Mouse (Mus musculus): ENCODE measurements around the gene Ap1ar. TPM values are rescaled to one million over a fixed set of nuclear protein-coding genes. Genes with fewer than 3 reads are reported as not detected.
A peak's percentile ranks its signal among the peaks of the same experiment; 100 is the strongest.
"Not testable (repeated sequence)": the region's sequence is repeated elsewhere in the genome, so short reads cannot be mapped to it uniquely, and the experiment has no call there.

Gene Ap1ar
- total RNA-seq, 2 experiments from 2014 or later: 56.3 to 69.6 TPM

DNA sequence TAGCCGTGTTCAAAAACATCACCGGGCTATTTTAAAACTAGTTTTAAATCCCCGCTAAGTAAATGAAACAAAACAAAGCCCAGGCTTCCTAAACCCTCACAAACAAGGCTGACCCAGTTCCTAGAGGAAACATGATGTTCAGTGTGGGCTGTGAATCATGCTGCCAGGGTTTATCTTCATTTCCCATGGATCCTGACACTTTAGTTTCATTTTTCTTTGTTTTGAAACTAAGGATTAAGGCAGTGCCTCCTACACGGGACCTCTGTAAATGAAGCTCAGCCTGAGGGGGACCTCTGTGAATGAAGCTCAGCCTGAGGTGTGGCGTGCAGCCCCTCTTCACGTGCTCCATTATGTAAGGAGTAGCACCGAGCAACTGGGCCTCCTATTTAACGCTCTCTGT is 34.5 kb downstream of the Ap1ar start:
- peak; percentile 10; the same call in 1 of the 2 replicates for ATAC-seq (replicated peaks; ENCODE audit: poor library complexity)

DNA sequence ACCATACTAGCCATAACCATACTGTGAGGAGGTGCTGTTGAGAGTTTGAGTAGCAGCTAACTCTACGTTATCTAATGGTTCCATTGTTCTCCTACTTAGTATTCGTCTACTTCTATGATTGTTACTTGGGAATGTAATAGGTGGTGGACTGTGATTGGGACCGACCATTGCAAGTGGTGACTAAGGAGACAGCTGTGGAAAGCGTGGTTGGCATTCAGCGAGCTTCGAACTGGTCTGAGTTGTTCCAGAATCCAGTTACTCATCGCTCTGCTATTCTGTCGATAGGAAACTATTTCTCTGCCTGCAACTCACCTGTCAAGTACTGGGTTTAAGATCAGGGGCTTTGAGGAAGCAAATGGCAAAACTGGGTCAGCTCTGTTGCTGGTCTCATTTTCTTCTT is 36.2 kb downstream of the Ap1ar start:
- ATAC-seq (replicated peaks; ENCODE audit: poor library complexity): no peak

DNA sequence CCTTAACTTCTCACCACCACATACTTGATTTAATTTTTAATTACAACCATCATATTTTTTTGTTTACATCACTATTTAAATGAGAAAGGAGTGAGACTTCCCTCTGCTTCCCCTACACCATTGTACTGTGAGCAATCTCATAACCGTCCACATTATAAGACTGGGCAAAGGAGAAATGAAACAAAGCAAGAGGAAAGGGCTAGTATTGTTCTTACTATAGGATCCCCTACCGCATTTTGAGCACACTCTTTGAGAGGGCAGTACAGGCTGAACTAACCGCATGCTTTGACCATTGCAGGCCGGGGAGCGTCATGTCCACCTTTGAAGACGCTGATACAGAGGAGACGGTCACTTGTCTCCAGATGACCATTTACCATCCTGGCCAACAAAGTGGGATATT is 41.1 kb downstream of the Ap1ar start:
- peak; percentile 27 for ATAC-seq (replicated peaks; ENCODE audit: poor library complexity)

DNA sequence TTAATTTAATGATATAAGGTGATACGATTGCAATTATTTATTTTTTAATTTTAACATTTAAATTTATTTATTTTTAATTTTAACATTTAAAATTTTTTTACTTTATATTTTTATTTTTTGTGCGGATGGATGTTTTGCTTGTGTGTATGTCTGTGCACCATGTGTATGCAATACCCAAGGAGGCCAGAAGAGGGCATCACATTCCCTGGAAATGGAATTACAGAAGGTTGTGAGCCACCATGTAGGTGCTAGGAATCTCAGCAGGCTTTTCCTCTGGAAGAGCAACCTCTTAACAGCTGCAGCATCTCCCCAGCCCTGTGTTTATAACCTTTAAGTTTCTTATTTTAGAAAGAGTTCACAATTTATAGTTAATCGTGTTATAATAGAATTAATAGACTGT is 41.6 kb downstream of the Ap1ar start:
- no peak for ATAC-seq (replicated peaks; ENCODE audit: poor library complexity)

DNA sequence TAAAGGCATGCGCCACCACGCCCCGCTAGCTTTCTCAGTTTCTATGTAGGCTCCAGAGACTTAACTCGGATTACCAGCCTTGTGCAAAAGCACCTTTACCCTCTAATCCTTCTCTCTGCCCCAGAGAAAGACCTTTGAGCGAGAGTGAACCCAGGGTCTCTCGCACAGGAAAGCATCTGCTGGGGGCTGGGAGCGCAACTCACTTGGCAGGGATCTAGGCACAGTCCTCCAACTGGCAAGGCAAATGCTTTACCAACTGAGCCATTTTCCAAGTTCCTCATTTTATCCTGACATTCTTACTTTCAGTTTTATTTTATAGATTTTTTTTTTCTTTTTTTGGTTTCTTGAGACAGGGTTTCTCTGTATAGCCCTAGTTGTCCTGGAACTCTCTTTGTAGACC is 44.3 kb downstream of the Ap1ar start:
- ATAC-seq (replicated peaks; ENCODE audit: poor library complexity): 0 out of 2 replicates have a peak, but pooled peaks have one; percentile 15

DNA sequence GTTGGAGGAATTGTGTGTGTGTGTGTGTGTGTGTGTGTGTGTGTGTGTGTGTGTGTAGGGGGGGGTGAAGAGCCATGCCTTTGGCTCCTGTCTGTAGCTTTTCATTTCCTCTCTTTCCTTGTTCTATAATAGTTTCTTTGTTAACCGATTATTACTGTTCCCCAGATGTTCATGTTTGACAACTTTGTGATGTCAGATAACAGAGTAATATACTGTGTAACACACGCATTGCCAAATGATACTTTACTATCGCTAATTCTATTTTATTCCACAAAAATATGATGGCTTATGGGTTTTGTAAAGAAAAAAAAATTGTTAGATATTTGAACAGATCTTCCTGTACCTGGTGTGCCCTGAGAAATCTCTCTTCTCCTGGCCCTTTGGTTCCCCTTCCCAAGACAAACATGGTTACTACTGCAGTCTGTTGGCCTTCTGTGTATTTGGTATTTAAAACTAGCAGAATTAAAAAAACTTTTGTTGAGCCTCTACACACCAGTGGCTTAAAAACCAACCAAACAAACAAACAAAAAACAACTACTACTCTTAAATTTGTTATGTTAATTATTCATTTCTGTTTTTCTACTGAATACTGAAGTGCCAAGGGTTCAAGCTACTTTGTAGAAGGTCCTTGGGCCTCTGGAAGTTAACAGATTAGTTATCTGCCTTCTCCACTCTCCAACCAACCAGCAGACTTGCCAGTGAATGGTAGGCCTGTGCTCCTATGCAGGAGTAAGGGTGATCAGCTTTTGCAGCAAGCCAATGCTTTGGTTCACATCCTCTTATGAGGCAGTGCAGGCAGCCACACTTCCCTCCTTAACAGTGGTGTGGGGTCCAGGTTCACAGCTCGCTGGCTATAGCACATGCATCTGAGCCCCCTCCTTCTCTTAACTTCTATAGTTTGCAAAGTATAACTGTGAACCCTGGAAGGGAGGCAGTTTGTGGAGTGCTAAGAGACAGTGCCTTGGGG is 45.4 kb downstream of the Ap1ar start:
- ATAC-seq (replicated peaks; ENCODE audit: poor library complexity): peak; percentile 58

DNA sequence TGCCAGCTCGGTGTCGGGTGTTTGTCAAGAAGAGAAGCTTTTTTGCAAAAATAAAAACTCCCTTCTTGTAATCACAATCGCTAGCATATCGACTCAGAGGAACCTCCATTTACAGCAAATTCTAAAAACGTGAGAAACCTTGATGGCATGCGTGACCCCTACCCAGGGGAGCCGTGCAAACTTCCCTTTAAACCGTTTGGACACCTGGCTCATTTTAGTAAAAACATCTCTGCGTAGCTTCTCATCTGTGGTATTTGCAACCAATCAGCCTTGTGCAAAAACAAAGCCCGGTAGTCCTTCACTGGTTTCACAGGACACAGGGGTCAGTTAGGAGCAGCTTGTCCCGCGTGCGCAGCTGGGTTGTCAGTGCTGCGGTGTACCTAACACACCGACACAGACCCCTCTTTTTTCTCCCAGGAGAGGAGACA is 46.3 kb downstream of the Ap1ar start:
- peak; percentile 5 for ATAC-seq (replicated peaks; ENCODE audit: poor library complexity)

DNA sequence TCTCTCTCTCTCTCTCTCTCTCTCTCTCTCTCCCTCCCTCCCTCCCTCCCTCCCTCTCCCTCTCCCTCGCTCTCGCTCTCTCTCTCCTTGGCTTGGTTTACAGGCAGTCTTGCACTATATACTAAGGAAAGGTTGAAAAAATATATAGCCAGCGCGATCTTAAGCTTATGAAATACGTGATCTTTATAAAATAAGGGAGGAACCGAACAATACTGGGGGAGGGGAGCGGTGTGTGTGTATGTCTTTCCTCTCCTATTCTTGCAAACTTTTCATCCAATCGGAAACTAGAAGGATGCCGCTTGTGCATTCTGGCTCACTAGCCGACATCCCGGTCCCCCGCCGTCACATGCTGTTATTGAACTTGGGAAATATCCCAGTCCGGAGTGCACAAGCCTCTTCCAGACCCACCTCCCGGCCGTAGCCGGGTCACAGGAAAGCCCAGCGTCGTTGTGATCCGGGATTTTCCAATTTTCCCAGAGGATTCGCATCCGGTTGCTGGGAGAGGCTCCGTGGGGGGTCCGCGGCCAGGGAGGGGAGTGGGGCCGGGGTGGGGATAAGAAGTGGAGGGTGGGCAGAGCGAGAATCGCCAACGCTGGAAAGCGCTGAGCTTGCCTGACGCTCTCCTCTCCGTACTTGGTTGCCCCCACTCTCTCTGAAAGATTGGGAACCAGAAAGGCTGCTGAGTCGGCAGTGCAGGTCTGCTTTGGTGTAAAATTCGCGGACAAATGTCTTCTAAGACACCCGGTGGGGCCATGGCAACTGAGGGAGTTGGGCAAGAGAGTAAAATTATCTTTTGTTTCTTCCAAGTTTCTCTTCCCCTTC is 46.9 kb downstream of the Ap1ar start:
- peak; percentile 16 for ATAC-seq (replicated peaks; ENCODE audit: poor library complexity)

DNA sequence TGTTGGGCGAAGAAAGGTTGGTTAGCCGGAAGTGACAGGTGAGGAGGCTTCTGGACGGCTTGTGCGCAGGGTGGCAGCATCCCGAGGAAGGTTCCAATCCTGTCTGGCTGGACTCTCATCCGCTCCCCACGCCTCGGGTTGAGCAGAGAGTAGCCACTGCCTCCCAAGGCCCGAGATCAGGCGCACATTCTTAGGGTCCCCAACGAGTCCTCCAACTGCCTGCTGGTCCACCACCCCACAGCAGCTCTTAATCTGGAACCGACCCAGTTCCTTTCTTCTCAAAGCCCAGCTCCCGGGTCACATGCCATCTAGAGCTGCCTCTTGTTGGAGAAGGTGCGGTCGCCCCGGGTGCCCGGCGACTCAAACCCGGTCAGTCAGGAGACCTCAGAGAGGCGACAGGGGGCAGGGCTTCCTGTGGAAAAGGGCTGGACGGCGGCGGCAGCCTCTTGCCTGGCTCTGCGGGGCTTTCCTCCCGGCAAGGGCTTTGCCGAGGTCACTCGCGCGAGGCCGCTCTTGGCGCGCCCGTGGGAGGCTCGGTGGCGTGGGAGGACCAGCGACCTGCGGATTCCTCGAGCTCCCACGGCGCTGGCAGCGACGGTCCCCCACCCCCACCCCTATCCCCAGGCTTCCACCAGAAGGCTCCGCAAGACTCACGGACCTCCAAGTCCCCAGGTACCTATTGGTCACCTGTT is 47.7 kb downstream of the Ap1ar start, which contains the start of gene Tifa:
Gene Tifa (plus strand): TSS at position 306 of the 692 bp plus-strand sequence.
- peak; percentile 35 for ATAC-seq (replicated peaks; ENCODE audit: poor library complexity)

DNA sequence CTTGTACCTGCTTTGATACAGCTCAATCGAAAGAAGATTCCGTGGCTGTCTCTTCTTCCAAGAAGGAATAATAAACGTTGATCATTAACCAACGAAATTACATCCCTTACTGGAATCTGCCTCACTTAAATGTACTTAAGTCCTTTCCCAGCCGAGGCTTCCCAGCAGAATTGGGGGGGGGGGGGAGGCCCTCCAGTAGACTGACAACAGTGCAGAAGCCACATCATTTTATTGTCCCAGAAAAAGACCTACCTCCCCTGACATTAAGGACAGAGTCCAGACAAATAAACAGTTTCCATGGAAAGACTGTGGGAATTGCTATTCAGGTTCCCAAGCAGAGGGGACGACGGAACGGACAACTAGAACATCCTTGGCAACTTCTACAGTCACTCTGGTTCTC is 48.4 kb downstream of the Ap1ar start:
- no peak for ATAC-seq (replicated peaks; ENCODE audit: poor library complexity)

DNA sequence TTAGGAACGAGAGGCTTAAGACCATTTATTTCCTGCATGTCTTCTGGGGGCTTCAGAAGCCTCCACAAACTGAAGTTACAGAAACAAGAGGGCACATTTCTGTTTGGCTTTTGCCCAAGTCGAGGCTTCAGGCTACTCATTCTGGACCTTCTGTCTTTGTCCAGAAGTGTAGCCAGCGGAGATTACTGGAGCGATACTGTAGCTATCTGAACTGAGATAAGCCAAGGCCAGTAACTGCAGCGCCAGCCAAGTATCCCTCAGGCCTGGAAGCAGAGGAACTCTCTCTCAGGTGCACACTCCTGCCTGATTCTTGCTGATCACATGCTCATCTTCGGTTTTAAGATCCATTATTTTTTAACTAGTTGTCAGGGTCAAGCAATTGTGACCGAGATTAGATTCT is 49.3 kb downstream of the Ap1ar start:
- no peak for ATAC-seq (replicated peaks; ENCODE audit: poor library complexity)

DNA sequence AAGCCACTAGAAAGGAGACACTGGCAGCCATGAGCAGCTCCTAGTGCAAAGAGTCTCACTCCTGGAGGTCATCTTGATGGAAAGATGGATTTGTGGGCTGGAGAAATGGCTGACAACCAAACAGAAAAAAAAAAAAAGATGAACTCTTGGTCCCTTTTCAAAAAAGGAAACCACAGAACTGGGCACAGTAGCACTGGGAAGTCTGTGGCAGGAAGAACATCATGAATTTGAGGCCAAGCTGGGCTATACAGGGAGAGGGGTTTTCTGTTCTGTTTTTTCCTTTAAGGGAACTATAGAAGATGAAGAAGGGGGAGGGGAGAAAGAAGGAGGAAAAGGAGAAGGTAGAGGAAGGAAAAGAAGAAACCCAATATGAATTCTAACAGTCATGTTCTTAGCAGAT is 50.3 kb downstream of the Ap1ar start:
- ATAC-seq (replicated peaks; ENCODE audit: poor library complexity): peak; percentile 34

DNA sequence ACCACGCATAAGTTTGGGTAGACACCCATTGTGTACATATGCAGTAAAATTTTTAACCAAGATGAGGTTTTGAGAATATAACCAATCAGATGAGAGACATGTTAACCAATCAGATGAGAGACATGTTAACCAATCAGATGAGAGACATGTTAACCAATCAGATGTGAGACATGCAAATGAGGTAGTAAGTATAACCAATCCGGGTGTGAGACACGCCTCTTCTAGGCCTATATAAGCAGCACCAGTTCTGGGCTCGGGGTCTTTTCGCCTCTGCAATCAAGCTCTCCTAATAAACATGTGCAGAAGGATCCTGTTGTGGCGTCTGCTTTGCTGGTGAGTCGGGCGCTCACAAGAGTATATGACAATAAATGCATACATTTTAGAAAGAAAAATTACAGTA is 53.6 kb downstream of the Ap1ar start:
- not testable (repeated sequence) for ATAC-seq (replicated peaks; ENCODE audit: poor library complexity)

DNA sequence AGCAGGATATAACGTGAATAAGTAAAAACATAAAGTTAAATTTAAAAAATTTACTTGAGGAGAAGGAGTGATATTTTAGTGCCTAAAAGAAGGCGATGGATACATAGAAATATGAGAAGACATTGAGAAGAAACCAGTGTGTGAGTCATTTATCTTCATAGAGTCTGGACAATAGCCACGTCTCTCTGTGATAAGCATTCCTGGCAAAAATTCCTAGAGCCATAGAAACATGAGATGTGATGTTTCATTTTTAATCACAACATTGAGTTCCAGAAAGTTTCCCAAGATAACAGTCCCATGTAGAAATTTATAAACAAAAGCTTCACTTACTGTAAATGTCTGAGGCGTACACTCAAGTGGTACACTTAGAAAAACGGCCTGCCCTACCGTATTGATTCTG is 54.4 kb downstream of the Ap1ar start:
- ATAC-seq (replicated peaks; ENCODE audit: poor library complexity): no peak

DNA sequence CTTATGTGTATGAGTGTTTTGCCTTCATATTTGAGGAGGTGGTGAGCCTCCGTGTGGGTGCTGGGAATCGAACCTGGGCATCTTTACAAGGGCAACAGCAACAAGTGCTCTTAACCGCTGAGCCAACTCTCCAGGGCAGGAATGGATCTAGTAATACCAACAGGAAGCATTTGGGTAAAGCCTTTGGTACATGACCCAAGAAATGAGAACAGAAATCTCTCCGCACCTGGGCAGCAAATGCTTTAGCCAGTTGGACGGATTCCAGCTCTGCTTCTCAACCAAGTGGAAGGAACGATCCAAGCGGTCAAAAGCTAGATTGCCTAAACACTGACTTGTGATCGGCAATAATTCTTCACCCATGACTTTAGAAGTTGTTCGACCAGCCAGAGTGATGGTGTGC is 56.4 kb downstream of the Ap1ar start:
- ATAC-seq (replicated peaks; ENCODE audit: poor library complexity): no peak

DNA sequence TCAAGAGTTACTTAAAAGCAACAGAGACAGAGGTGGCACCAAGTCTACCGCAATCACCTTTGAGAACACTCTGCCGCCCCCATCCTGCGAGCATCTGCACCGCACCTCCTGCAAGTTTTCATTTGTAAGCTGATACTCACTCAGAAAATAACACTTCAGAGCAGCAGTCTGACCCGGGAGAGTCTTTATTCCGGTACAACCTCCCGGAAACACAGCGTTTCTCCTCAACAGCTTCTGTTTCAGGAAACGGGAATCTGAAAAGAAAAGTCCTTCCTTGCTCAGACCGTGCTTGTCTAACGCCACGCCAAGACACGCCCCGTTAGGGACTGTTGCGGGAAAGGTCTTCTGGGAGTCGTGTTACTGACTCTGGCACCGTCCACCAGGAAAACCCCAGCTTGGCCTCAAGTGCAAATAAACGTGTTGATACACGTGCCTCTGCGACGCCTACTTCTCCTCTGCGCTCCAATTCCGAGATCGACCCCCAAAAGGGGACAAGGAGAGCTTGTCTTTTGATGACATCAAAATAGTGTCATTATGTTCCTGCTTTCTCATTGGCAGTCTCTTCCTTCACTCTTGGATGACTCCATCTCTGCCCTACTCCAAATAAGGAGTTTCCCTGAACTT is 57.2 kb downstream of the Ap1ar start, which contains the start of gene Alpk1:
Gene Alpk1 (minus strand): TSS at position 507 of the 624 bp plus-strand sequence.
- peak; percentile 95 for ATAC-seq (replicated peaks; ENCODE audit: poor library complexity)

DNA sequence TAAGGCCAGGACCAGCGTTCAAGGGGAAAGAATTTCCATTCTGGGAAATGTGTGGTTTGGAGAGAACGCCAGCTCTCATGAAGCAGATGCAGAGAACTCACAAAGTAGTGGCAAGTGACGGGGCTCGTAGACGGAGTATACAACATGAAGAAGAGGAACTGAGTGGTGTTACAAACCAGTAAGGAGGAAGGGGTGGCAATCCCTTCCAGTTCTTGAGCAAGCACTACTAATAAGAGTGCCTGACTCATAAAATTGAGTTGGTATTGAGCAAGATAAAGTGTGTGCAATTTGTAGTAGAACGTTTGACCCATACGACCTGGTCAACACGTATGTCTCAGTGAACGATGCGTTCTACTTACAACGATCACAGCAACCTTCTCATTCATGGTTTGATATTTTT is 68.2 kb downstream of the Ap1ar start:
- ATAC-seq (replicated peaks; ENCODE audit: poor library complexity): peak; percentile 99

DNA sequence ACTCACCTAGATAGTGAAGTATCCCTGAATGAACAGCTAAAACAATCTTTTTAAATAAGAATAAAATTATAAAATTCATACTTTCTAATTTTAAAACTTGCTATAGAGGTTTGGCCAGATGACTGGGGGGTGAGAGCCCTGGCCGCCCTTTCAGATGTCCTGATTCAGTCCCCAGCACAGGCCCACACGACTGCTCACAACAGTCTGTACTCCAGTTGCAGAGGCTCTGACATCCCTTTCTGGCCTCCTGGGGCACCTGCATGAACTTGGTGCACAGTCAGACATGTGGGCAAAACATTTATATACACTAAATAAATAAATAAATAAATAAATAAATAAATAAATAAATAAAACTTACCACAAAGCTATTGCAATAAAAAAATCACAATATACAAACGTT is 71.4 kb downstream of the Ap1ar start:
- no peak for ATAC-seq (replicated peaks; ENCODE audit: poor library complexity)

DNA sequence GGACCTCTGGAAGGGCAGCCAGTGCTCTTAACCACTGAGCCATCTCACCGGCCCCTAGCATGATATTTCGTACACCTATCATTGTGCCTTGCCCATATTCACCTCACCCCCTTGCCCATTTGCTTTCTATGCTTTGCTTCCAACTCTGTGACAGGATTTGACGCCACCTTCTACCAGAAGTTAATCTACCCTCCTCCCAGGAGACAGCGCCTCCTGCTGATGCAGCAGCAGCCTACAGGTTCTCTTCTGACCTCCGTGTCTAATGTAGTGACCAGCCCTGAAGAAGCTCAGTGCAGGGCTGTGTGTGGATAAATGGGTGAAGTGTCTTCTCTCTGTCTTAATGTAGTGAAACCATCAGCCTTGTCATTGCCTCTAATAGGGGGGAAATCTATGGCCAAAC is 72.8 kb downstream of the Ap1ar start:
- ATAC-seq (replicated peaks; ENCODE audit: poor library complexity): no peak

DNA sequence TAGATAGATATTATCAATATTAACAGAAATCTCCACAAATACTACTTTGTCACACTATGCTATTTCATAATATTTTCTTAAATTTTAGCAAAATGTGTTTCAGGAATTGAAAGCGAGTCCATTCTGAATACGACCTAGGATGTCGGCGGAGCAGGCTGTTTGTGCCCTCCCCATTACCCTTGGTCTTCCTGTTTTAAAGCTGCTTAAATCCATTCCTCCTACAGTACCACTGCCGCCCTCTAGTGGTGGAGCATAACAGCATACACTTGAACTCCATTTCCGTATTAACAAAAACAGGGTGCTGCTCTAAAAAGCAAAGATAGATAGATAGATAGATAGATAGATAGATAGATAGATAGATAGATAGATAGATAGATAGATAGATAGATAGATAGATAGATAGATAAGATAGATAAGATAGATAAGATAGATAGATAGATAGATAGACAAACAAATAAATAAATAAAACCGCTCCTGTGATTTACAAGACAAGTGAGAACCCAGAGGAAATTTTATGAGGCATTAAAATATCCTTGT is 74.2 kb downstream of the Ap1ar start:
- peak; percentile 89 for ATAC-seq (replicated peaks; ENCODE audit: poor library complexity)
